Mouse (Mus musculus) embryonic facial prominence, embryonic 10.5 days (tissue): ENCODE measurements around the gene Cited2. TPM values are rescaled to one million over a fixed set of nuclear protein-coding genes. Genes with fewer than 3 reads are reported as not detected.

Experiments
- DNase-seq: peaks from one replicate; pipeline ENCODE4 v3.0.0-alpha.2; 2017; ENCODE audit warnings: low spot score
- H3K27ac ChIP-seq: fragments of 300-500 bp; sonication (generic); replicated peaks from 2 replicates; pipeline ENCODE4 v1.5.1; 2016; ENCODE audit warnings: mild to moderate bottlenecking
- H3K27me3 ChIP-seq: fragments of 300-500 bp; sonication (generic); replicated peaks from 2 replicates; pipeline ENCODE4 v1.6.1; 2016; ENCODE audit warnings: low read depth, mild to moderate bottlenecking; ENCODE audit not compliant: poor library complexity, severe bottlenecking
- H3K36me3 ChIP-seq: fragments of 300-500 bp; sonication (generic); replicated peaks from 2 replicates; pipeline ENCODE4 v1.6.1; 2016; ENCODE audit warnings: mild to moderate bottlenecking, moderate library complexity
- H3K4me1 ChIP-seq: fragments of 300-500 bp; sonication (generic); 2 replicates; pipeline ENCODE4 v1.6.1; 2016
- H3K4me3 ChIP-seq: fragments of 300-500 bp; sonication (generic); 2 replicates; pipeline ENCODE4 v1.5.1; 2016; ENCODE audit warnings: mild to moderate bottlenecking, moderate library complexity
- H3K9me3 ChIP-seq: fragments of 300-500 bp; sonication (generic); 2 replicates; pipeline ENCODE4 v1.6.1; 2016; ENCODE audit warnings: mild to moderate bottlenecking
- WGBS: fragments of 180-500 bp; shearing (Covaris S2); methylation state at CpG from one replicate; pipeline ENCODE4 v1.1.7; 2016; 5-methylcytosine and 5-hydroxymethylcytosine counted together
- polyA plus RNA-seq: library from polyadenylated mRNA; unstranded; fragments of >200 nt; fragmentation: Nextera tagmentation; extraction: Ambion mirVana; gene quantifications from 2 replicates; pipeline ENCODE4 v1.2.1, GENCODE M21; 2016

Gene Cited2
- polyA plus RNA-seq, 1 experiment from 2014 or later, result 43.6 TPM

GRCm38 (mm10) chr10:17726373-17726720, 3.3 kb downstream of the Cited2 start:
- peak overlapping the region; percentile 27; the same call in 1 of the 2 replicates for H3K27ac ChIP-seq
- WGBS, result 50% methylated on average over 2 of the region's 2 CpGs
- DNase-seq, result peak; percentile 19

DNA sequence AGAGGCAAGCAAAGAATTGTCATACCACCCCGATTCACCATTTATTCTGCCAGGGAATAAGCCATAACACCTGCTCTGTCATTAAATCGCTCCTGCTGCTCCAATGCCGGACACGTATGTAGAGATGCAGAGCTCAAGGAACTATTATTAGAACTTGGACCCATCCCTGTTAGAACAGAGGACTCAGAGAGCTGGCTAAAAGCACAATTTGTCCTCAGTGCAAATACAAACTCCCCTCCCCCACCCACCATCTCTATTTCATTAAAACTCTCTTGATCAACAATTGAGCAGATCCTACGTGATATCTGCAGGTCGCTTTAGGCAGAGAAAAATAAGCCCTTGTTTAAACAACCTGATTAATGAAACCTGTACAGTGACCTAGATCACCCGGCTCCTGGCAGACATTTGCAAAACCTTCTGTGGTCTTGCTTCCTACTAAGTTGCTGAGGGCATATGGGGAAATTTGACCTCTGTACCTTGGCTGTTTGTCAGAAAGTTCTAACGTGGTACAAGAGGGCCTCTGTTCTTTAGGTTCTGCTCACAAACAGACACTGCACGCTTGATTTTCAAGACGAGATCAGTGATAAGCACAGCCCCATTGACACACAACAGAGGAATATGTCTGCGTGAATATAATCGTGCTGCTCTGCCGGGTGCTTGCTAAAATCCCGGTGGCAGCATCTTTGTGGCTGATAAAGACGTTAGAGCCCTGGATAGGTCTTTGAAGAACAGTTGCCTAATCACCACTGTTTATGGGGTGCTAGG, 4.3 kb downstream of the Cited2 start:
- peak; percentile 47 for DNase-seq
- Histone ChIP-seq H3K9me3 (no peaks in the 10 kb centered on the region), H3K27ac (peak overlapping the region; percentile 45; the same call in 1 of the 2 replicates), H3K36me3 (peaks cover 7% of the 10 kb centered on the region), H3K4me1 (peaks cover 45% of the 10 kb centered on the region), H3K4me3 (peak overlapping the region; percentile 9; the same call in 1 of the 2 replicates), H3K27me3 (no peaks in the 10 kb centered on the region)
- WGBS, result 17% methylated on average over 15 of the region's 15 CpGs

More at GRCm38 (mm10) chr10:17726373-17726720, 3.3 kb downstream of the Cited2 start:
- Histone ChIP-seq H3K27me3 (no peaks in the 10 kb centered on the region), H3K36me3 (peaks cover 7% of the 10 kb centered on the region), H3K4me3 (peak overlapping the region; percentile 76), H3K4me1 (peaks cover 49% of the 10 kb centered on the region), H3K9me3 (no peaks in the 10 kb centered on the region)

DNA sequence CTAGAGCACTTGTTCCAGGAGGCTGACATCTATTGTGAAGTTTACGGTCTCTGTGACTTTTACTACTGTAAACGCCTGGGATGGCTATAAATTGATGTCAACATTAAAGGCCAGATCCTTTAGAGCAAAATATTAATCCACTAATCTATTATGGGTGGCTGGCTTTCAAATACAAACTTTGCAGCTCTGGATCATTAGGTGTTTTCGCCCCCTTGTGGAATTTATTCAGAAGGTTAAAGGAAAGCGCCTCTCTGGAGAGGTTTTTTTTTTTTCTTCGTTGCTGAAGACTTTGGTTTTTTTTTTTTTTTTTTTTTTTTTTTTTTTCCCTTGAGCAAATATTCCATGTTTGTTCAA, 4.9 kb downstream of the Cited2 start:
- Histone ChIP-seq H3K4me1 (peaks cover 45% of the 10 kb centered on the region), H3K36me3 (peaks cover 7% of the 10 kb centered on the region), H3K27ac (peak overlapping the region; percentile 45; the same call in 1 of the 2 replicates), H3K4me3 (no peak overlapping the region), H3K27me3 (no peaks in the 10 kb centered on the region), H3K9me3 (no peaks in the 10 kb centered on the region)
- DNase-seq, result peak; percentile 17
- WGBS, result 14% methylated on average over 5 of the region's 5 CpGs

DNA sequence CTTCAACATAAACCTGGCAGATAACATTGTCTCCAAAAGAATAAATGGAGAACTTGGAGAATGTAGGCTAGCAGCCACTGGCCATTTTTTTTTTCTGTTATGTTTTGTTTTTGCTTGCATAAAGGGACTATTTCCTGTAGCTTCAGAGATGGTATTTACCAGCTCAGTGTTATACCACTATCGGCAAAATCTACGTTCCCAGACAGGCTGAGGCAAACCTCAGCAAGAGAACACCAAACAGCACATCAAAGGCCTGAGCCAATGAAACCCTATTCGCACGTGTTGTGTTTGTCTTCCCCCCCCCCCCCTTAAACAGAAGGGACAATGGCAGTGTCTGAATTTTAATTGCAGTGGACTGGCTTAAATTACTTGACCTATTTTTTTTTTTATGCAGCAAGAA, 5.7 kb downstream of the Cited2 start:
- no peak overlapping the region for H3K27ac ChIP-seq
- WGBS, result 36% methylated on average over 4 of the region's 4 CpGs
- H3K4me1 ChIP-seq, result peaks cover 45% of the 10 kb centered on the region
- H3K9me3 ChIP-seq, result no peaks in the 10 kb centered on the region
- no peak for DNase-seq
- peaks cover 7% of the 10 kb centered on the region for H3K36me3 ChIP-seq
- no peaks in the 10 kb centered on the region for H3K27me3 ChIP-seq
- H3K4me3 ChIP-seq, result no peak overlapping the region

- Histone ChIP-seq H3K36me3 (peaks cover under 1% of the 10 kb centered on the region), H3K4me1 (peaks cover 45% of the 10 kb centered on the region), H3K9me3 (no peaks in the 10 kb centered on the region), H3K27me3 (no peaks in the 10 kb centered on the region), H3K4me3 (no peak overlapping the region), H3K27ac (no peak overlapping the region)
- WGBS, result 65% methylated on average over 6 of the region's 6 CpGs
- peak; percentile 21 for DNase-seq
These were observed 6.5 kb downstream of the Cited2 start for GRCm38 (mm10) chr10:17729476-17729875.

DNA sequence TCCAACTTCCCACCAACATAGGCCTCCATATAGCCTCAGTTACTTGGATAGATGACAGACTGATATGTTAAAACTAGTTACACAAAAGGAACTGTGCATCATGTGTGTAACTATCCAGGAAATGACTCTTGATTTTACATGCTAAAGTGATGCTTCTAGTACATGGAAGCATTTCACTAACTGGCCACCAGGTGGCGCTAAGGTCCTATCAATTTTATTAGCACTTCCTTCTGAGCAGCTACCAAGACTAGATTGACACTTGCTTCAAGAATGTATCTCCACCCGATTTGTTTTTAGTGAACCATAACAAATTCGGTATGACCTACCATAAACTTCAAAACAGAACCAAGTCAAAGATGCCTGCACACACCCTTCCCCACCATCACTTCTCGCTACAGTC, 10.0 kb downstream of the Cited2 start:
- Histone ChIP-seq H3K36me3 (no peaks in the 10 kb centered on the region), H3K27me3 (no peaks in the 10 kb centered on the region), H3K9me3 (no peaks in the 10 kb centered on the region), H3K4me1 (peaks cover 16% of the 10 kb centered on the region), H3K4me3 (no peak overlapping the region), H3K27ac (no peak overlapping the region)
- WGBS, result 21% methylated on average over 4 of the region's 4 CpGs
- DNase-seq, result peak; percentile 79

- no peaks in the 10 kb centered on the region for H3K9me3 ChIP-seq
- no peaks in the 10 kb centered on the region for H3K4me1 ChIP-seq
- 95% methylated on average over 2 of the region's 2 CpGs for WGBS
- H3K27ac ChIP-seq, result no peak overlapping the region
- no peaks in the 10 kb centered on the region for H3K27me3 ChIP-seq
- no peaks in the 10 kb centered on the region for H3K36me3 ChIP-seq
- H3K4me3 ChIP-seq, result no peak overlapping the region
- no peak for DNase-seq
These were observed 19.6 kb downstream of the Cited2 start for GRCm38 (mm10) chr10:17742581-17742980.

DNA sequence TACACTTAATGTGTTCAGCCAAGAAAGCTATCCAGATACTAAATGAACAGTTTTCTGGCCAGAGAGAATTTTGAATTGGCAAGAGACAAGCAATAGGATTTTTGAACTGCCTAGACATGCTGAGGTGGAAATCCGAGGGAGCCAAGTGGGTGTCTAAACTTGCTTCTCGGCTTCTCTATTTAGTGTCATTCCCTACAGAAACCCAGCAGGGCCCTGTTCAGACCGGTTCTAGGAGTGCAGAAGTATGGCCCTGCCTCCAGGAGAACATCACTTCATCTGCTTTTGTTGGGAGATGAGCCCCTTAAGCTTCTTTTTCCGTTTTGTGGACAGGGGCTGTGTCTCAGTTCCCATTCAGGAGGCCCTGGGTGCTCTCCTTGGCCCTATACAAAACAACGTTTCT, 29.5 kb downstream of the Cited2 start:
- Histone ChIP-seq H3K4me1 (no peaks in the 10 kb centered on the region), H3K27ac (no peak overlapping the region), H3K27me3 (no peaks in the 10 kb centered on the region), H3K36me3 (no peaks in the 10 kb centered on the region), H3K4me3 (no peak overlapping the region), H3K9me3 (peaks cover 5% of the 10 kb centered on the region; the same call in 1 of the 2 replicates)
- DNase-seq, result no peak
- 79% methylated on average over 5 of the region's 5 CpGs for WGBS

DNA sequence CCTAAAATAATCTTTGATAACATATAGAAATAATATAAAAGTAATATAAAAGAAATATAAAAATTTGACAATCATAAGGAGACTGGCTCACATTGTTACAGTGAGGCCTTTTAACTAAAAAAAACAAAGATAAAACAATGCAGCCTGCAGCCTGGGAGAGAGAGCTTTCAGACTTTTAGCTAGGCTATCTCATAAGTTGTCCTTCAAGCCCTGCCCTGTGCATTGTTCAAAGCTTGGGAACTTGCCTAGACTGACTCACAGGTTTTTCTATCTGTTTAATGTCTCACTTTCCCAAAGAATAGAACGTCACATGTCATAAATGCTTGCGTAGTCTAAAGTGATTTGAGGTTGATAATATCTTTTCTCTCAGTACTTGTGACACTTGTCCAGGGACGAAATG, 36.8 kb downstream of the Cited2 start:
- no peak overlapping the region for H3K4me3 ChIP-seq
- 90% methylated on average over 3 of the region's 3 CpGs for WGBS
- no peaks in the 10 kb centered on the region for H3K4me1 ChIP-seq
- H3K9me3 ChIP-seq, result peaks cover 5% of the 10 kb centered on the region; the same call in 1 of the 2 replicates
- H3K36me3 ChIP-seq, result no peaks in the 10 kb centered on the region
- no peaks in the 10 kb centered on the region for H3K27me3 ChIP-seq
- DNase-seq, result no peak
- H3K27ac ChIP-seq, result no peak overlapping the region

DNA sequence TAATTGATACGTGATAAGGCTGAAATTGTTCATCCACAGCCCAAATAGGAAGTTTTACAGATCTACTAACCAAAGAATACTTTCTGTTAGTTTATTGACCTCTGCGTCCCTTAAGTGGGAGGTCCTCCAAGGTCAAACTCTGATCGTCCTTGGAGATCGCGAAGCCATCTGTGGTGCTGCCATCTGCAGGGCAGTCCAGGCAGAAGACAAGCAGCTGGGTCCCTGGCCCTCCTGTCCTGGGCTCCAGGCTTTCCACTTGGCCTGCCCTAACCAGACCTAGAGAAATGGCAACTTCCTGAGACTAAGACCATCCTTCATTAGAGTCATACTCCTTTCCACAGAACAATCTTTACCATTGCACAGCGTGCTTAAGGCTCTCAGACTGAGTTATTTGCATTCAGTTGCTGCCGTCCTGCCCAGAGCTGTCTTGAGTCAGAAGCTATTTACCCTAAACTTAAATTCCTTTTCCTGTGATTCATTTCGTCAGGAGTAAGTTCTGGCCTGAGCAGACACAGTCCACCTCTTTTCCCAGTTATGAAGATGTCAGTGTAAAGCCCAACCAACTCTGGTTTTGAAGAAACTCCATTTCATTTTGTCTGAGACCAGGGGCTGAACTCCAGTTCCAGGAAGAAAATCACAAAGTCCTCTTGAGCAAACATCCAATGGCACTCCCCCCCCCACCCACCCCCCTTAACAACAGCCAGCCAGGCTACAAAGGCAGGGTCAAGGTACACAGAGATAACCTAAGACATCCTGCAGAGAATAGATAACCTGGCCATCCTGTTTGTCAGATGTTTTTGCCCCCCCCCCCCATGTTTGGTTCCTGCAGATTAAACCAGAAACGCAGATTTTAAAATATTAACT, 38.0 kb downstream of the Cited2 start:
- Histone ChIP-seq H3K4me1 (no peaks in the 10 kb centered on the region), H3K27me3 (no peaks in the 10 kb centered on the region), H3K36me3 (no peaks in the 10 kb centered on the region), H3K4me3 (no peak overlapping the region), H3K27ac (no peak overlapping the region; the same call in 1 of the 2 replicates), H3K9me3 (peaks cover under 1% of the 10 kb centered on the region; the same call in 1 of the 2 replicates)
- WGBS, result 71% methylated on average over 9 of the region's 9 CpGs
- DNase-seq, result no peak

DNA sequence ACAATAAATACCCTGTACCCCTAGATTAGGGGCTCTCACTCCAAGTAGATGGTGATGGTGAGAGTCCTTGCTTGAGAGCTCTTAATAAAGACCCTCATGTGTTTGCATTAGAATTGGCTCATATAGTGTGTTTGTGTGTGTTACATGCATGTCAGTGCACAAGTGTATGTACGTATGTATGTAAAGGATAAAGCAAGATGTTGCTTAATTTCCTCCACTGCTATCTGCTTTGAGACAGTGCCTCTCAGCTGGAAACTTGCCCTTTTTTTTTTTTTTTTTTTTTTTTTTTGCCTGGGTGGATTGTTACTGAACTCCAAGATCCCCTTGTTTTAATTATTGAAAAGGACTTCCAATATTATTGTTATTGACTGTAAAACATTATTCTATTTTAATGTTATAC, 38.6 kb downstream of the Cited2 start:
- Histone ChIP-seq H3K9me3 (no peaks in the 10 kb centered on the region), H3K4me1 (no peaks in the 10 kb centered on the region), H3K27ac (no peak overlapping the region), H3K36me3 (no peaks in the 10 kb centered on the region), H3K4me3 (no peak overlapping the region), H3K27me3 (no peaks in the 10 kb centered on the region)
- no peak for DNase-seq
- 96% methylated on average over 1 of the region's 1 CpGs for WGBS

DNA sequence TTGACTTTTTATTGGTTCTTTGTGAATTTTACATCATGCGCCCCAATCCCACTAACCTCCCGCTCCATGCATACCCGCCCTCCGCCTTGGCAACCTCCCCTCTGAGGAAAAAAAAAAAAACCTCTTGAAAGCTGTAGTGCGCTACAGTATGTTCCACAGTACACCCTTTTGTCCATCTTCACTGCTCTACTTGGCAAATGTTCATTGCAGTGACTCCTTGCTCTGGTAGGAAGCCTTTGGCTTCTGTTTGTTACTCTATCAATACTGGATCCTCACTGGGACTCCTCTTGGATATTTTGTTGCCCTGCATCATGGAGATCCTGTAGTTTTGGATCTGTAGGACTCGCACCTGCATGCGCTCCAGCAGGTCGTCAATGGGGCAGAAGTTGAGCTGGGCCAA, 39.9 kb downstream of the Cited2 start:
- no peak for DNase-seq
- 95% methylated on average over 8 of the region's 8 CpGs for WGBS
- Histone ChIP-seq H3K36me3 (no peaks in the 10 kb centered on the region), H3K4me1 (no peaks in the 10 kb centered on the region), H3K27ac (no peak overlapping the region), H3K27me3 (no peaks in the 10 kb centered on the region), H3K9me3 (no peaks in the 10 kb centered on the region), H3K4me3 (no peak overlapping the region)
